Mouse (Mus musculus) heart, embryonic 15.5 days (tissue): ENCODE data around the gene Tlr12. TPM values are rescaled to one million over a fixed set of nuclear protein-coding genes. Genes with fewer than 3 reads are reported as not detected.
"Not testable (repeated sequence)": the region's sequence is repeated elsewhere in the genome, so short reads cannot be mapped to it uniquely, and the experiment has no call there.

Experiments used
- ATAC-seq: fragments of 200-750 bp; cut with Nextera tagmentation; replicated peaks from 2 replicates; pipeline ENCODE4 v1.8.0; 2017; ENCODE audit warnings: low read depth, moderate TSS enrichment; ENCODE audit not compliant: insufficient number of reproducible peaks, insufficient read depth, low FRiP score
- H3K27ac ChIP-seq: fragments of 300-500 bp; sonication (generic); 2 replicates; pipeline ENCODE4 v1.5.1; 2015; ENCODE audit warnings: mild to moderate bottlenecking, inconsistent platforms
- H3K27me3 ChIP-seq: fragments of 300-500 bp; sonication (generic); 2 replicates; pipeline ENCODE4 v1.6.1; 2015; ENCODE audit warnings: inconsistent platforms
- H3K36me3 ChIP-seq: fragments of 300-500 bp; sonication (generic); 2 replicates; pipeline ENCODE4 v1.6.1; 2015; ENCODE audit warnings: mild to moderate bottlenecking, inconsistent platforms
- H3K4me1 ChIP-seq: fragments of 300-500 bp; sonication (generic); replicated peaks from 2 replicates; pipeline ENCODE4 v1.6.1; 2015; ENCODE audit warnings: inconsistent platforms
- H3K4me2 ChIP-seq: fragments of 300-500 bp; sonication (generic); 2 replicates; pipeline ENCODE4 v1.6.1; 2015; ENCODE audit warnings: inconsistent platforms, mild to moderate bottlenecking, moderate library complexity
- H3K4me3 ChIP-seq: fragments of 300-500 bp; sonication (generic); 2 replicates; pipeline ENCODE4 v1.5.1; 2015; ENCODE audit warnings: mild to moderate bottlenecking, inconsistent platforms
- H3K9ac ChIP-seq: fragments of 300-500 bp; sonication (generic); 2 replicates; pipeline ENCODE4 v1.6.1; 2015; ENCODE audit warnings: mild to moderate bottlenecking, inconsistent platforms
- H3K9me3 ChIP-seq: fragments of 300-500 bp; sonication (generic); replicated peaks from 2 replicates; pipeline ENCODE4 v1.6.1; 2016; ENCODE audit warnings: inconsistent platforms
- WGBS: fragments of 180-500 bp; shearing (Covaris S2); methylation state at CpG from one replicate; pipeline ENCODE4 v1.1.7; 2015; ENCODE audit warnings: mixed read lengths; 5-methylcytosine and 5-hydroxymethylcytosine counted together
- polyA plus RNA-seq: library from polyadenylated mRNA; unstranded; fragments of >200 nt; fragmentation: Nextera tagmentation; extraction: Ambion mirVana; gene quantifications from 2 replicates; pipeline ENCODE4 v1.2.1, GENCODE M21; 2015

Tlr12 gene
- polyA plus RNA-seq, 1 experiment from 2014 or later, result 0.15 TPM

GRCm38 (mm10) chr4:128617363-128618120 lies 877 bp downstream of the Tlr12 start:
- no peak overlapping the region; the same call in 1 of the 2 replicates for H3K4me2 ChIP-seq
- H3K36me3 ChIP-seq, result no peaks in the 10 kb centered on the region
- WGBS, result 42% methylated on average over 17 of the region's 17 CpGs
- 0 out of 2 replicates have a peak, but pooled peaks have one; percentile 16 for ATAC-seq
- H3K9ac ChIP-seq, result no peak overlapping the region
- no peak overlapping the region for H3K27ac ChIP-seq
- peaks cover 29% of the 10 kb centered on the region for H3K27me3 ChIP-seq
- H3K4me3 ChIP-seq, result no peak overlapping the region
- H3K9me3 ChIP-seq, result no peaks in the 10 kb centered on the region
- H3K4me1 ChIP-seq, result peaks cover 10% of the 10 kb centered on the region

- Histone ChIP-seq H3K9me3 (no peaks in the 10 kb centered on the region), H3K27me3 (peaks cover 27% of the 10 kb centered on the region), H3K4me1 (peaks cover 10% of the 10 kb centered on the region), H3K4me3 (no peak overlapping the region), H3K27ac (no peak overlapping the region), H3K9ac (no peak overlapping the region), H3K36me3 (no peaks in the 10 kb centered on the region), H3K4me2 (no peak overlapping the region)
- WGBS, result 78% methylated on average over 14 of the region's 14 CpGs
- no peak for ATAC-seq
Observed at GRCm38 (mm10) chr4:128615761-128616160, 2.7 kb downstream of the Tlr12 start.

- no peak overlapping the region for H3K9ac ChIP-seq
- 20% methylated on average over 8 of the region's 8 CpGs for WGBS
- ATAC-seq, result no peak
- H3K9me3 ChIP-seq, result no peaks in the 10 kb centered on the region
- no peak overlapping the region for H3K4me3 ChIP-seq
- no peak overlapping the region for H3K4me2 ChIP-seq
- peaks cover 27% of the 10 kb centered on the region for H3K27me3 ChIP-seq
- H3K4me1 ChIP-seq, result peaks cover 14% of the 10 kb centered on the region
- H3K36me3 ChIP-seq, result no peaks in the 10 kb centered on the region
- no peak overlapping the region for H3K27ac ChIP-seq
Observed at GRCm38 (mm10) chr4:128613326-128613725, 5.1 kb downstream of the Tlr12 start.

GRCm38 (mm10) chr4:128611726-128612125 lies 6.7 kb downstream of the Tlr12 start:
- not testable (repeated sequence) for H3K9ac ChIP-seq, H3K36me3 ChIP-seq, H3K4me3 ChIP-seq, H3K9me3 ChIP-seq, H3K4me2 ChIP-seq, ATAC-seq, H3K27ac ChIP-seq
- H3K27me3 ChIP-seq, result peaks cover 13% of the 10 kb centered on the region
- H3K4me1 ChIP-seq, result peaks cover 11% of the 10 kb centered on the region
- WGBS, result 75% methylated on average over 3 of the region's 3 CpGs

- Histone ChIP-seq H3K4me3 (peak overlapping the region; percentile 70; the same call in 1 of the 2 replicates), H3K36me3 (no peaks in the 10 kb centered on the region), H3K4me2 (peak overlapping the region; percentile 68), H3K27me3 (peaks cover 5% of the 10 kb centered on the region), H3K9ac (no peak overlapping the region), H3K27ac (0 out of 2 replicates have a peak overlapping the region, but pooled peaks have one; percentile 39), H3K4me1 (peaks cover 11% of the 10 kb centered on the region), H3K9me3 (no peaks in the 10 kb centered on the region)
- no peak for ATAC-seq
- 20% methylated on average over 10 of the region's 10 CpGs for WGBS
Observed at GRCm38 (mm10) chr4:128610706-128611105, 7.7 kb downstream of the Tlr12 start.

GRCm38 (mm10) chr4:128609925-128610402 lies 8.5 kb downstream of the Tlr12 start, which contains the start of gene Zscan20:
Gene Zscan20 (minus strand): TSS chr4:128610098.
- H3K27me3 ChIP-seq, result peaks cover 5% of the 10 kb centered on the region
- ATAC-seq, result peak; percentile 98
- no peaks in the 10 kb centered on the region for H3K36me3 ChIP-seq
- H3K4me2 ChIP-seq, result peak within 1 kb of the TSS; percentile 68
- H3K27ac ChIP-seq, result peak within 1 kb of the TSS; percentile 44
- under 1% methylated on average over 24 of the region's 24 CpGs for WGBS
- peaks cover 11% of the 10 kb centered on the region for H3K4me1 ChIP-seq
- H3K9ac ChIP-seq, result peak within 1 kb of the TSS; percentile 59
- H3K9me3 ChIP-seq, result no peaks in the 10 kb centered on the region
- H3K4me3 ChIP-seq, result peak within 1 kb of the TSS; percentile 70

- H3K9me3 ChIP-seq, result no peaks in the 10 kb centered on the region
- 8% methylated on average over 25 of the region's 27 CpGs for WGBS
- H3K27me3 ChIP-seq, result peaks cover 4% of the 10 kb centered on the region
- peak overlapping the region; percentile 70 for H3K4me3 ChIP-seq
- peak overlapping the region; percentile 59 for H3K9ac ChIP-seq
- ATAC-seq, result no peak; the same call in 1 of the 2 replicates
- H3K4me2 ChIP-seq, result peak overlapping the region; percentile 68
- H3K4me1 ChIP-seq, result peaks cover 11% of the 10 kb centered on the region
- H3K27ac ChIP-seq, result peak overlapping the region; percentile 44; the same call in 1 of the 2 replicates
- H3K36me3 ChIP-seq, result no peaks in the 10 kb centered on the region
Observed at GRCm38 (mm10) chr4:128609276-128609924, 9.0 kb downstream of the Tlr12 start.

- H3K9ac ChIP-seq, result no peak overlapping the region
- no peak overlapping the region for H3K4me3 ChIP-seq
- 73% methylated on average over 11 of the region's 11 CpGs for WGBS
- peaks cover 11% of the 10 kb centered on the region for H3K4me1 ChIP-seq
- no peaks in the 10 kb centered on the region for H3K9me3 ChIP-seq
- no peak overlapping the region for H3K27ac ChIP-seq
- ATAC-seq, result no peak
- H3K27me3 ChIP-seq, result no peaks in the 10 kb centered on the region
- H3K36me3 ChIP-seq, result peaks cover 15% of the 10 kb centered on the region; the same call in 1 of the 2 replicates
- no peak overlapping the region for H3K4me2 ChIP-seq
Observed at GRCm38 (mm10) chr4:128607661-128608060, 10.8 kb downstream of the Tlr12 start.

- ATAC-seq, result no peak
- H3K9me3 ChIP-seq, result no peaks in the 10 kb centered on the region
- H3K27me3 ChIP-seq, result no peaks in the 10 kb centered on the region
- H3K4me1 ChIP-seq, result peaks cover 11% of the 10 kb centered on the region
- H3K36me3 ChIP-seq, result peaks cover 16% of the 10 kb centered on the region; the same call in 1 of the 2 replicates
- H3K4me2 ChIP-seq, result no peak overlapping the region
- H3K9ac ChIP-seq, result no peak overlapping the region
- no peak overlapping the region for H3K27ac ChIP-seq
- WGBS, result 92% methylated on average over 7 of the region's 7 CpGs
- no peak overlapping the region for H3K4me3 ChIP-seq
Observed at GRCm38 (mm10) chr4:128606586-128606985, 11.8 kb downstream of the Tlr12 start.

GRCm38 (mm10) chr4:128597801-128598560 lies 20.4 kb downstream of the Tlr12 start:
- H3K27ac ChIP-seq, result no peak overlapping the region
- WGBS, result 70% methylated on average over 12 of the region's 12 CpGs
- H3K4me1 ChIP-seq, result no peaks in the 10 kb centered on the region
- H3K4me3 ChIP-seq, result no peak overlapping the region
- H3K9me3 ChIP-seq, result no peaks in the 10 kb centered on the region
- H3K4me2 ChIP-seq, result no peak overlapping the region
- H3K9ac ChIP-seq, result no peak overlapping the region
- ATAC-seq, result no peak
- peaks cover 4% of the 10 kb centered on the region; the same call in 1 of the 2 replicates for H3K36me3 ChIP-seq
- no peaks in the 10 kb centered on the region for H3K27me3 ChIP-seq

GRCm38 (mm10) chr4:128594062-128594461 lies 24.4 kb downstream of the Tlr12 start:
- H3K9me3 ChIP-seq, result no peaks in the 10 kb centered on the region
- H3K27ac ChIP-seq, result no peak overlapping the region
- H3K9ac ChIP-seq, result no peak overlapping the region
- ATAC-seq, result no peak
- H3K4me2 ChIP-seq, result no peak overlapping the region
- no peaks in the 10 kb centered on the region for H3K27me3 ChIP-seq
- H3K36me3 ChIP-seq, result peaks cover 11% of the 10 kb centered on the region; the same call in 1 of the 2 replicates
- no peaks in the 10 kb centered on the region for H3K4me1 ChIP-seq
- no peak overlapping the region for H3K4me3 ChIP-seq
- 85% methylated on average over 5 of the region's 5 CpGs for WGBS
